Mouse (Mus musculus): ENCODE data around the gene 4930452B06Rik. TPM values are rescaled to one million over a fixed set of nuclear protein-coding genes. Genes with fewer than 3 reads are reported as not detected.

Gene 4930452B06Rik
- total RNA-seq, 2 experiments from 2014 or later = 11.0 to 11.1 TPM

DNA sequence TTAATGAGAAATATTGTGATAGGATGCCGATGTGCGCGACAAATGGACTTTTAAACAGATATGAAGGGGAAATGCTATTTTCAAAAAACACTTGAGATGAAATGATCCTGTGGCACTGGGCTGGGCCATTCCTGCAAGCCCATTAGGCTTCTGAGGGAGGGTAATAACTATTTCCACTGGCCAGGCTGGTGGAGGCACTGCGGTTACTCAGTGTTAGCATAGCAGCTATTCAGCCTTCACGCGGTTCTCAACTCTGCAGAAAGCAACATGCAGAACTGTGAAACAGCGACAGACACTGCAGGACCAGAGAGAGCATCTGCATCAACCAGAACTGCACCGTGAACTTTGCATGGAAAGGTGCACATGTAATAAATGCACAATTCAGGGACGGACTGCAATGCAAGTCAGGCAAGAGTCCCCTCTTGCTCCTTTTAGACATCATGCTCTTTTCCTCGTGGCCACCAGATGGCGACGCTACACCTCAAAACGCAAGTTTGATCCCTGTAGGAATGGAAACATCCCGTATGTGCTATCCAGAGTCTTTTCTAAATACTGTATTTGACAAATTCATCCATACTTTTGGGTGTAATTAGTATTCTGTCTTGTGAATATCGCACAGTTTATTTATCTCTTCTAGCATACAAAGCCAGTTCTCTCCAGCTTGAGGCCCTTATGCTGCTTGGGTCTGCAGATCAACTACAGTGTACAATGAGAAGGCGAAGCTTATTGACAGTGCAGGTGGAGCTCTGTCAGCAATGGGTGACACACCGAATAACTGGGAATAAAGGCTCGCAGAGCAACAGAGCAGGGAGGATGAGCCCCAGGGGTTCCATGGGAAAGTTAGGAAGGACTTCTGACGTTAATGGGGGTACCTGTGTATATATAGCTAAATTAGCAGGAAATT lies 205.6 kb downstream of the 4930452B06Rik start:
- DNase-seq (ENCODE audit: low spot score in 2 of 2) = peak; percentile 65 to 69

DNA sequence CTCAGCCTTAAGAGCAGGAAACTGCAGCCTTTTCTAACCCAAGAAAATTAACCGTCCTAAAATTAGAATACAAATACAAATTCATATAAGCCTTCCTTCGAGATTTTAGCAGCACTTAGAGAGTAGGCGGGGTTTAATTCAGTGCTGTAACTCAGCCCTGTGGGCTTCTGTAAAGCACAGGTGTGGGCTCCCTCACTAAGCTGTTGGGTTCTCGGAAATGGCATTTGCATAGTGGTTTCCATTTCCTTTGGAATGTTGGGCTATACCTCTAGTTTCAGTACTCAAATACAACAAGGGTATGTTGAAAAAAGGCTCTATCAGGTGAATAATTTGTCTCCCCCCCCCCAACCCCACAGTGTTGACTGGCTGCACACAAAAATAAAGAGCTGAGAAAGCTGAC lies 206.3 kb downstream of the 4930452B06Rik start:
- no peak for DNase-seq (ENCODE audit: low spot score in 2 of 2)

DNA sequence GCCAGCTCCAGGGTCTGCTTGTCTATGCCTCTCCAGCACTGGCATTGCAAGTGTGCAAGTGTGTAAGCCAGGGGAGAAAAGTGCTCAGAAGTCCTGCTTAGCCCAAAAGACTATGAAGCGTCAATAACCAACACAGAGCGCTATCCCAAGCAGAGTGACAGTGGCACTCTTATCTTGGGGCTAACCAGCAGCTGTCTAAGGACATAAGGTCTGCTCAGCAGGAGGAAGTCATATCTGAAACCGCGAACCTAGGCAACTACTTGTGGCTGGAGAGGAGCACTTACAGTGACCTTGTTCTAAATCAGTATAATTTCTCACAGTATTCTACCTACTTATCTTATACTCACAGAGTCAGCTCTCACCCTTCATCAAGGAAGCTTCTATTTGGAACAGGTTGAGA lies 214.9 kb downstream of the 4930452B06Rik start:
- no peak for DNase-seq (ENCODE audit: low spot score in 2 of 2)

DNA sequence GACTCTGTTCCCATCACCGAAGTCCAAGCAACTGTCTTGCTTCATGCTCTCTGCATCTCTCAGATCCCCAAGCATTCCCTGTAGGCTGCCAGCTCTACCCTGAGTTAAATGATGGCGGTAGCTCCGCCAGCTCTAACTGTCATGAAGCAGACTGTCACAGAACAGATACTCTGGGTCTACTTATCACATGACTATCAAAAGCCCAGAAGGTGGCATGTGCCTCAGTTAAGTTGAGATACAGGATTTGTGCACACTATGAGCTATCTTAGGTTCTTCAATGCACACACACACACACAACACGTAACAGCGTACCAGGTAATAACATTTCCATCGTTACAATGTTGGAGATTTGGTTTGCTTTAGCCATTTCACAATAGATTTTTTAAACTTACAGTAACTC lies 215.7 kb downstream of the 4930452B06Rik start:
- DNase-seq (ENCODE audit: low spot score in 2 of 2) = no peak

DNA sequence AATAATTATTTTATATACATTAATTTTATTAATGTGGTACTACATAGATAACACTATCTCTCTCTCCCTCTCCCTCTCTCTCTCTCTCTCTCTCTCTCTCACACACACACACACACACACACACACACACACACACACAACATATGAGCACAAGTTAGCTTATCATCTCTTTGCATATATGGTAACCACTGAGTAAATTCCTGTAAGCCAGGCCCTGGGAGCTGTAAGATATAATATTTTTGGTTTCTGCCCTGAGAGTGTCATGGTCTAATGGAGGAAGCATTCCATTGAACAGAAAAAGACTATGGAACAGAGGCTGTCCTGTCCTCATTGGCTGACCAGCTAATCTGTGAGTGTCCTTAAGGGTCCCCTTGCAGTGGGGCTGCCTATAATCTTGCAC lies 216.7 kb downstream of the 4930452B06Rik start:
- DNase-seq (ENCODE audit: low spot score in 2 of 2) = no peak

DNA sequence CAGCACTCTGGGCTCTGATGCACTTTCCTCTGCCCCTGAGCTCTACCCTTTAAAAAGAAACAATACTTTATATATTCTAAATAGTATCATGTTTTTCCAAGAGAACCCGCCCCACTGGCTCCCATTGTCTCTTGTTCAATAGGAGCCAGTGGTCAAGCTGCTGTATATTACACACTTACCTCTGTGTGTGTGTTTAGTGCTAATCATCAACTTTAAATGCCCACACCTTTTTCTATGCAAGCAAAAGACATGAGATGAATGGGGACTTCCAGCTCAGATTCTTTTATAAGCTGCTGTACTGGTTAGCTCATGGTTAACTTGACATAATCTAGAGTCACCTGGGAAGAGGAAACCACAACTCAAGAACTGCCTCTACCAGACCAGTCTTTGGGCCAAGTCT lies 218.7 kb downstream of the 4930452B06Rik start:
- DNase-seq (ENCODE audit: low spot score in 2 of 2) = no peak

DNA sequence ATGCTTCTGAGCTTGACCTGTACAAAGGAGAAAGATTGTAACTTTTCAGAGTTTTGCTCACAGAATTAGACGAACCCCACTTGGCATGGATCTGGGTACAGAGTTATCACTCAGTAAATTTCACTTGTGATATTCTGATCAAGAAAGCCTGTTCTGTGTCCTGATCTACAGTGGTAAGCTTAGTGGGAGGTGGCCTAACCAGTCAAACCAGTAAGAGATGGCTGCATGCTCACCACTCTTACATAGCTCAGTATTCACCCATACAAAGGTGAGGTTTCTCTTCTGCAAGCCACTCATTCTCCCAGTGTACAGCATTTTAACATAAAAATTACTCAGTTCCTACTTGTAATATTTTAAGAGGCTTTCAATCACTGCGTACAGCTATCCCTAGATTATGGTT lies 221.7 kb downstream of the 4930452B06Rik start:
- DNase-seq (ENCODE audit: low spot score in 2 of 2) = no peak

DNA sequence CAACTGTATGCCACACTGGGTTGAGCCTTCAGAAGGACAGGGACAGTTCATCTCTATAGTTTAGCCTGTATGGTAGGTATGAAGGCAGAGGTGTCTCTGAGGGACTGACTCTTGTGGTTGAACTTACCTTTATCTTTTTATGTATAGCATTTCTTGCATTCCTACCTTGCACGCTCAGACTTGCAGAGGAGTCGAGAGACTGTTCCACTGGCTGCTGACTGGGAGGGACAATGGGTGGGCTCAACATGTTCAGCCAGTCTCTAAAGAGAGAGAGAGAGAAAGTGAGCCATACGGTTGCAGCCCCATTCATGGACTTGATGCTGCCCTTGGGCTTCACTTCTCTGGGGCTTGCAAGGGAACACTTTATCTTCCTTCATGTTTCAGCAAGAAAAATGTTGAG lies 223.3 kb downstream of the 4930452B06Rik start:
- no peak for DNase-seq (ENCODE audit: low spot score in 2 of 2)

DNA sequence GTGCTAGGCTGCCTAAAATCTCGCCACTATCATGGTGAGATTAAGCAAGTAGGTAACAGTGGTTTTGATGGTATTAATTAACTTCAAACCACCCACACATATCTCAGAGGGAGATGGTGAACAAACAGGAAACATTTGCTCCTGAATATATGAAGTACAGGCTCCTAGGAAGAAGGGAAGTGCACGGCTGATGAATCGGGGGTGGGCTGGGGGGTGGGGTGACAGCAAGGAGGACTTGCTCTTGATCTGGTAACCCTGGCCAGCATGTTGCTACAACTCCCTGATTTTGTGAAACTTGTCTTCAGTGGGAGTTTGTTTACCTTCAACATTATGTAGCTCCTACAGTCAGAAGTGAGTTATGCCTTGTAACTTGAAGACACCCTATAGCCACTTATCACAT lies 224.4 kb downstream of the 4930452B06Rik start:
- DNase-seq (ENCODE audit: low spot score in 2 of 2) = no peak

DNA sequence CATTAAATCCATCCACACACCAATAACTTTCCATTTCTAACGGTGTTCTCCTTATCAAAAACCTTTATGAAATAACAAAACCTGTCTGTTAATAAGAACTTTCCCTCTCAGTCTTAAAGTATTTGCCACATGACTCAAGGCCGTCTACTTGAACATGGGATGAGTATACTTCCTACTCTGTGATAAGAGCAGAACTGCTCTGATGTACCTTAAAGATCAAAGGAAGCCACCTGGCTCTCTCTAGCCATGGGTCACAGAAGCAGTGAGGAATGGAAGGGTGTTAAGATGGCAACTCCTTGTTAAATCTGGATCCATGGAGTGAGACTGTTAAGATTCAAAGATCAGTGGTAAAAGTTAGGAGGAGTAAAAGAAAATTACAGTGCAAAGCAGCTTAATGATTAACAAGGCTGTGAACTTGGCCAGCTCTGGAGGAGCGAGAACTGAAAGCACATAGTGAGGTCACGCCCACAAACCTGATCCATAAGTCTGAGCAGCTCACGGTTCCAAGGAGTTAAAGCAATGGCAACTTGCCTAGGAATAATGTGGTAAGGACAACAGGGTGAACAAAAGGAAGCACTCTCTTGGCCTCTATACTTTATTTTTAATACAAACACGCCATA lies 235.3 kb downstream of the 4930452B06Rik start:
- no peak for DNase-seq (ENCODE audit: low spot score in 2 of 2)

DNA sequence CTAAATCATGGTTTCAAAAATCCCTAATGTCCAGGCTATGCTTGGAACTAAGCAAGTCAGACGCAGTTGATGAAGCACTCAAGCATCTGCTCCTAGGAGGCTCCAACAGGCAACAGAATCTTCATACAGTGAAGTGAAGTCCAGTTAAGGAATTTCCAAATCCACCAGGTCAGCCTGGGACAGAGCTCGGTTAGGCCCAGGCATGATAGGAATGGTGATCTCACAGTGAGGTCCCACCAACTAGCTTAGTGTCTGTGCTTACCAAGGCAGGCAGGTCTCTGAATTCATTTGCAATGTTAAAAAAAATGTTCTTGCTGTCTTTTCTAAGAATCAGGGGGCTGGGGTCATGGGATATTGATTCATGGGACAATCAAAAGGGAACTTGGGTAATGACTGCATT lies 236.3 kb downstream of the 4930452B06Rik start:
- no peak for DNase-seq (ENCODE audit: low spot score in 2 of 2)

DNA sequence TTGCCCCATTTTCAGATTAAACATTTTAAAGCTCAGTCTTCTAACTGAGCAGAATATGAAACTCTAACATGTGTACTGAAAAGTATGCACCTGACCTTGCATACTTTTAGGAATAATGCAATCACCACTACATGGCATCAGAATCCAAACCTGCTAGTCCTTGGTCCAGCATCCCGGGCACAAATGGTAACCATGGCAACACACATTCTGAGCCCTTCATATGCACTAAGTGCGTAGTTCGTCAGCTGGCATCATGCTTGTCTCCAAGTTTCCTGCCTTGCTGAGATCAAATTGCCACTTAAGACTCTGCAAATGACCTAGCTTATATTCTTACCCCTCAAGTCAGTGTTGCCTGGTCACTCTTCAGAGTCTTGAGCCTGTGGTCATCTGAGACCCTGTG lies 243.2 kb downstream of the 4930452B06Rik start:
- no peak for DNase-seq (ENCODE audit: low spot score in 2 of 2)

DNA sequence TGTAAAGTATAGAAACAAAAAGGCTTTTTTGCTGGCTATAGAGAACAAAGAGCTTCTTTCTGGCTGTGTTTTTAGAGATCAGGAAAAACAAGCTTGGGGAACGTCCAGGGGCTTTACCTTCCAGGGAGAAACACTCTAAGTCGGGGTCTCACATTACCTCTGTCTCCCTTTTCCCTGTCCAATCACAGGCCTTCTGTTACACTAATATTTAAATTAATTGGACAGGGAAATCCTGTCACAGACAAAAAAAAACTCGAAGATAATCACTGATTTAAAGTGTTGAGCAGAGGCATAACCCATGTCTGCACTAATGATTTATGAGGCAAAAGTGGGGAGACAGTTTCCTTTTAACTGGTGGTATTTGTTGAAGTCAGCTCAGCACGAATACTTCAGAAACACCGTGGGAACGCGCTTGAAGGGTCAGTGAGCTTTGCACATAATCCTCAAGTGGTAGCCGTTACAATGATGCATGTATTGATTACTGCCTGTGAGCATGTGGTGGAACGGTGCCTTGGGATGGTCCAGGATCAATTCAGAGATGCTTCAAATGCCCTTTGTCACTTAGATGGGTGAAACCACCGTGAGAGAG lies 244.7 kb downstream of the 4930452B06Rik start:
- no peak for DNase-seq (ENCODE audit: low spot score in 2 of 2)

DNA sequence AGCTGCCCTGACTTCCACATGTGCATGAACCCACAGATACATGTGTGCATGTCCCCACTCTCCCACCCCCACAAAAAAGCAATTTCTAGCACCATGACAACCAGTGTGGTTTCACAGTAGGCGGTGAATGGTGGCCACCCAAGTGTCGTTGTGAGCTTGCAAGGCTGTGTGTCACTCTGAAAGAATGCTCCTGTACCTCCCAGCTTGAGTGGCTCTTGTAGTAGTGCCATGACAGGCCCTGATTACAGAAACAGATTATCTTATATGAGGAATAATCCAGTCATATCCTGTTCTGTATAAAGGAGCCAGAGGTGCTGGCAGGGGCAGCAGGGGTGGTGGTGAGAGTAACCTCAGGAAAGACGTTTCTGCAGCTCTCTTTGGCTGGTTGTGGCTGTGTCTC lies 247.4 kb downstream of the 4930452B06Rik start:
- no peak for DNase-seq (ENCODE audit: low spot score in 2 of 2)

DNA sequence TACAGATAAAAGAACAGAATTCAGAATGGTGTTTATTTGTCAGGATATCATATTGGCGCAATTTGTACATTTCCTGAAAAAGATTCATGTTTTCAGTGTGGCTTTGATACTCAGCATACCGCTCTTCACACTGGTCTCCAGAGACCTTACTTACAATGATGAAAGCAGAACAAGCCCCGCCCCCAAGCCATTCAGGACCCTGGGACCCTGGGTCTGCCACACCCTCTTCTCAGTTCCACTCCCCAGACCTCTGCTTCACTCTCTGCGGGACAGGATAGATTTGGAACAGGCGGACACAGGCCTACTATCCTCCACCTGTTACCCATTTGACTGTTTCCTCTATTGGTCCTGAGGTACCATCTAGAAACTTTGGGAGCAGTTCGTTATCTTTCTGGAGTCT lies 260.1 kb downstream of the 4930452B06Rik start:
- DNase-seq (ENCODE audit: low spot score in 2 of 2) = no peak

DNA sequence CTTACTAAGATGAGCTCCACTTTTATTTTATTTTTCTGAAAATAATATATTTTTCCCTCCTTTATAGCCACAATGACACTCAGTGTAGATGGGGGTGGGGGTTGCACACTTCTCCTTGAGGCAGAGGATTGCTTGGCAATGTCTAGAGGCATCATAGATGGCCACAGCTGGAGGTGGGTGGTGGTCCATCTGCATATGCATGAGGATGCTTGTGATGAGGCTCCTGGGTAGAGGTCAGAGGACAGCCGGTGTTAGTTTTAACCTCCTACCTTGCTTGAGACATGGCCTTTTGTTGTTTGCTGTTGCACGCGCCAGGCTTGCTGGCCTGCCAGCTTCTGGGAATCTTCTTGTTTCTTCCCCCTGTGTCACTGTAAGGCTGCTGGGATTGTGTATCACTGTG lies 262.7 kb downstream of the 4930452B06Rik start:
- DNase-seq (ENCODE audit: low spot score in 2 of 2) = no peak

DNA sequence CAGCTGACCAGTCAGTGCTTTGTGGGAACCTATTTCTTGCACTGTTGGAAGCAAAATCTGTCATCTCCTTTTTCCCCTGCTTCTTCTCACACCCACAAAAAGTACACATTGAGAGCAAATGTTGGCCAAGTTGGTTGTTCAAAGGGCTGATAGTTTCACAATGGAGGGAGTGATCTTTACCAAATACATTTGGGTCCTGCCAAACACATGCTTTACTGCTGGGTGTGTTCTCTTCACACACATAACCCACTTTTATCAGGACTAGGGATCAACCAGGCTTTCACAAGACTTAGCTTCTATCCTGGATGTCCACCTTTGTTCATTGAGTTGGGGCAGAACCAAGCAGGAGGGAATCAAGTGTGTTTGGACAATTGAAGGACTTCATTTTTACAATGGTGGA lies 267.5 kb downstream of the 4930452B06Rik start:
- DNase-seq (ENCODE audit: low spot score in 2 of 2) = no peak

DNA sequence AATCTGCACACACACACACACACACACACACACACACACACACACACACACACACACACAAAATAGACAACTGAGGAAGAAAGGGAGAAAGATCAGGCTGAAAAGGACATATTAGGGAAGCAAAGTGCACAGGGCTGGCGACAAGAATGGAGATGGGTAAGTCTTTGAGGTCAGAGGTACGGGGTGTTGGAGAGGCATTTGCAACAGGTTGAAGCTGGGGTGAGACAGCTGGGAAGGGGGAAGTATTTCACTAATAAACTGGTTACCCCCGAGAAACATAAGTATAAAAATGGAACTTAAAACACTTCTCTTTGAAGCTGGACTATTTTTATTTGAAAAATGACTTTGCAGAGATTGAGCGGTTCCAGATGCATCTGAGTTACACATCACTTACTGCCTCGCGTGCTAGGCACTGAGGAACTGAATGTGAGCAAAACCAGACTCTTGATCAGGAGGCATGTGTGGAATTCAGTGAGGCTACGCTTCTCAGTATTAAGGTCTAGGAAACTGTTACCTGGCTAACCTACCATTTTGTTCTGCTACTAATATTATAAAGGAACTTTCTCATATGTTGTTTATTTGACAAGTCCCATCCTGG lies 270.3 kb downstream of the 4930452B06Rik start:
- no peak for DNase-seq (ENCODE audit: low spot score in 2 of 2)

DNA sequence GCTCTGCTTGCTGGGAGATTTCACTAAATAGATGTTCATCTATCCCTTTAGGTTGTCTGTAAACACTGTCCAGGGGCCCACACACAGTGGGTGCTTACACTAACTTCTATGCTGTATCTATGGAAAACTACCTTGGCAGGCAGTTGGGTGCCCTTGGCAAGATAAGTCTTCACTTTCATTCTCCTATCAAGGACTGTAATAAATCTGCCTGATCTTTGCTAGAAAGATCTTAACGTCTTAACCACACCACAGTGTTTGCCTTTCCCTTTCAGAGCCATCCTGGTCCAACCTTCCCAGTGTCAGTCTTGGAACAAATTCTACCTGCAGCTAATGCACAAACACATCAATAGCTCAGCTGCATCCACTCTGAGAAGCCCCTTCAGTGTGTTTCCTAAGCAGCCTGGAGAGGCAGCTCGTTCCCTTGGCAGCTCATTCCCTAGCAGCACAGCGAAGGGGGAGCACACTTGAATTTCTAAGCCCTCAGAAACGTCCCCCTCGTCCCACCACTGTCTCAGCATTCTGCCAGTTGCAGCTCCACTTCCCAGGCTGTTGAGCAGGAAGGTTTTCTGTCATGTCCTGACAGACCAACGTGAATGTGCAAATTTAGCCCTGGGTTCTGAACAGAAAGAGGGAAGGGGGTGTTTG lies 273.7 kb downstream of the 4930452B06Rik start:
- DNase-seq (ENCODE audit: low spot score in 2 of 2) = no peak
